Mouse (Mus musculus) forebrain, embryonic 13.5 days (tissue): ENCODE measurements around the gene Gcnt3. TPM values are rescaled to one million over a fixed set of nuclear protein-coding genes. Genes with fewer than 3 reads are reported as not detected.

Experiments
- ATAC-seq: fragments of 200-750 bp; cut with Nextera tagmentation; 2 replicates; pipeline ENCODE4 v1.8.0; 2017
- H3K27ac ChIP-seq: fragments of 300-500 bp; sonication (generic); 2 replicates; pipeline ENCODE4 v1.5.1; 2015; ENCODE audit warnings: inconsistent platforms, mild to moderate bottlenecking, moderate library complexity
- H3K27me3 ChIP-seq: fragments of 300-500 bp; sonication (generic); 2 replicates; pipeline ENCODE4 v1.6.1; 2015; ENCODE audit warnings: mild to moderate bottlenecking, inconsistent platforms
- H3K36me3 ChIP-seq: fragments of 300-500 bp; sonication (generic); 2 replicates; pipeline ENCODE4 v1.6.1; 2015; ENCODE audit warnings: mild to moderate bottlenecking, inconsistent platforms; ENCODE audit not compliant: poor library complexity, severe bottlenecking
- H3K4me1 ChIP-seq: fragments of 300-500 bp; sonication (generic); 2 replicates; pipeline ENCODE4 v1.6.1; 2015; ENCODE audit warnings: inconsistent platforms
- H3K4me2 ChIP-seq: fragments of 300-500 bp; sonication (generic); 2 replicates; pipeline ENCODE4 v1.6.1; 2015; ENCODE audit warnings: inconsistent platforms, mild to moderate bottlenecking, moderate library complexity
- H3K4me3 ChIP-seq: fragments of 300-500 bp; sonication (generic); 2 replicates; pipeline ENCODE4 v1.5.1; 2015; ENCODE audit warnings: mild to moderate bottlenecking, inconsistent platforms
- H3K9ac ChIP-seq: fragments of 300-500 bp; sonication (generic); 2 replicates; pipeline ENCODE4 v1.6.1; 2015; ENCODE audit warnings: mild to moderate bottlenecking, inconsistent platforms
- H3K9me3 ChIP-seq: fragments of 300-500 bp; sonication (generic); replicated peaks from 2 replicates; pipeline ENCODE4 v1.6.1; 2016; ENCODE audit warnings: inconsistent platforms
- WGBS: fragments of 180-500 bp; shearing (Covaris S2); methylation state at CpG from one replicate; pipeline ENCODE4 v1.1.7; 2015; 5-methylcytosine and 5-hydroxymethylcytosine counted together
- polyA plus RNA-seq: library from polyadenylated mRNA; unstranded; fragments of >200 nt; fragmentation: Nextera tagmentation; extraction: Ambion mirVana; gene quantifications from 2 replicates; pipeline ENCODE4 v1.2.1, GENCODE M21; 2015

Gcnt3 gene
- polyA plus RNA-seq, 1 experiment from 2014 or later: not detected

GRCm38 (mm10) chr9:69990346-69990745 lies 47.5 kb downstream of the Gcnt3 start:
- no peak for ATAC-seq
- no peak overlapping the region for H3K27ac ChIP-seq
- WGBS: 9% methylated on average over 5 of the region's 5 CpGs

GRCm38 (mm10) chr9:69989303-69990121 lies 48.4 kb downstream of the Gcnt3 start, which contains the start of gene Bnip2:
TSS of gene Bnip2 (plus strand) at chr9:69989466.
- Histone ChIP-seq H3K9me3 (no peaks in the 10 kb centered on the region), H3K27ac (peak within 1 kb of the TSS; percentile 91), H3K4me2 (peak within 1 kb of the TSS; percentile 72), H3K36me3 (peaks cover 9% of the 10 kb centered on the region; the same call in 1 of the 2 replicates), H3K4me3 (peak within 1 kb of the TSS; percentile 86), H3K4me1 (peaks cover 22% of the 10 kb centered on the region), H3K27me3 (no peaks in the 10 kb centered on the region), H3K9ac (peak within 1 kb of the TSS; percentile 96)
- 0% methylated on average over 65 of the region's 76 CpGs for WGBS
- ATAC-seq: peak; percentile 91

More at GRCm38 (mm10) chr9:69990346-69990745, 47.5 kb downstream of the Gcnt3 start:
- peaks cover 22% of the 10 kb centered on the region for H3K4me1 ChIP-seq
- H3K4me3 ChIP-seq: peak overlapping the region; percentile 86
- H3K4me2 ChIP-seq: peak overlapping the region; percentile 72
- H3K27me3 ChIP-seq: no peaks in the 10 kb centered on the region
- peak overlapping the region; percentile 96 for H3K9ac ChIP-seq
- H3K9me3 ChIP-seq: no peaks in the 10 kb centered on the region
- peaks cover 17% of the 10 kb centered on the region; the same call in 1 of the 2 replicates for H3K36me3 ChIP-seq

GRCm38 (mm10) chr9:69988706-69989302 lies 49.1 kb downstream of the Gcnt3 start:
- H3K27ac ChIP-seq: peak overlapping the region; percentile 91
- WGBS: 38% methylated on average over 16 of the region's 16 CpGs
- peak overlapping the region; percentile 72 for H3K4me2 ChIP-seq
- peak overlapping the region; percentile 96 for H3K9ac ChIP-seq
- H3K4me1 ChIP-seq: peaks cover 22% of the 10 kb centered on the region
- H3K4me3 ChIP-seq: peak overlapping the region; percentile 86
- ATAC-seq: no peak; the same call in 1 of the 2 replicates
- H3K36me3 ChIP-seq: peaks cover 7% of the 10 kb centered on the region; the same call in 1 of the 2 replicates
- no peaks in the 10 kb centered on the region for H3K9me3 ChIP-seq
- H3K27me3 ChIP-seq: no peaks in the 10 kb centered on the region

- H3K9me3 ChIP-seq: no peaks in the 10 kb centered on the region
- peaks cover 7% of the 10 kb centered on the region; the same call in 1 of the 2 replicates for H3K36me3 ChIP-seq
- H3K4me2 ChIP-seq: no peak overlapping the region
- H3K4me3 ChIP-seq: no peak overlapping the region
- no peak overlapping the region for H3K9ac ChIP-seq
- under 1% methylated on average over 3 of the region's 3 CpGs for WGBS
- peaks cover 22% of the 10 kb centered on the region for H3K4me1 ChIP-seq
- H3K27ac ChIP-seq: no peak overlapping the region
- no peak for ATAC-seq
- H3K27me3 ChIP-seq: no peaks in the 10 kb centered on the region
Measured at GRCm38 (mm10) chr9:69987579-69987978, 50.3 kb downstream of the Gcnt3 start.

- H3K36me3 ChIP-seq: no peaks in the 10 kb centered on the region
- no peak overlapping the region for H3K4me3 ChIP-seq
- H3K9me3 ChIP-seq: no peaks in the 10 kb centered on the region
- peaks cover 14% of the 10 kb centered on the region for H3K4me1 ChIP-seq
- no peak for ATAC-seq
- WGBS: 82% methylated on average over 5 of the region's 5 CpGs
- H3K27ac ChIP-seq: no peak overlapping the region
- no peak overlapping the region for H3K9ac ChIP-seq
- no peak overlapping the region for H3K4me2 ChIP-seq
- no peaks in the 10 kb centered on the region for H3K27me3 ChIP-seq
Measured at GRCm38 (mm10) chr9:69986571-69986970, 51.3 kb downstream of the Gcnt3 start.

- no peaks in the 10 kb centered on the region for H3K27me3 ChIP-seq
- no peak overlapping the region for H3K27ac ChIP-seq
- H3K4me1 ChIP-seq: peaks cover 8% of the 10 kb centered on the region
- no peaks in the 10 kb centered on the region for H3K9me3 ChIP-seq
- no peaks in the 10 kb centered on the region for H3K36me3 ChIP-seq
- no peak for ATAC-seq
- no peak overlapping the region for H3K9ac ChIP-seq
- no peak overlapping the region for H3K4me3 ChIP-seq
- H3K4me2 ChIP-seq: no peak overlapping the region
- WGBS: 82% methylated on average over 10 of the region's 10 CpGs
Measured at GRCm38 (mm10) chr9:69986063-69986462, 51.8 kb downstream of the Gcnt3 start.

- Histone ChIP-seq H3K4me3 (no peak overlapping the region), H3K9me3 (no peaks in the 10 kb centered on the region), H3K4me1 (peaks cover 3% of the 10 kb centered on the region), H3K36me3 (no peaks in the 10 kb centered on the region), H3K27ac (no peak overlapping the region), H3K9ac (no peak overlapping the region), H3K4me2 (no peak overlapping the region), H3K27me3 (no peaks in the 10 kb centered on the region)
- WGBS: 58% methylated on average over 1 of the region's 1 CpGs
- ATAC-seq: no peak
Measured at GRCm38 (mm10) chr9:69985526-69985925, 52.4 kb downstream of the Gcnt3 start.

Other genes starting within 250 kb of the Gcnt3 start
- gene Bnip2, start 48.6 kb downstream of the Gcnt3 start, polyA plus RNA-seq: 104 TPM in 2 replicates
- gene Gtf2a2, start 25.5 kb downstream of the Gcnt3 start, polyA plus RNA-seq: 237 and 247 TPM in 2 replicates
- 5.1 and 8.0 TPM in 2 replicates for gene Fam81a, start 104.5 kb upstream of the Gcnt3 start, polyA plus RNA-seq
- 5.1 and 6.9 TPM in 2 replicates for gene Myo1e, start 169.3 kb upstream of the Gcnt3 start, polyA plus RNA-seq